Comparison of ENCODE assay signal across 10 mouse cellular contexts in genomic region chr16:32273338-32273737, GRCm38 (mm10). TPM values are rescaled to one million over a fixed set of nuclear protein-coding genes. Genes with fewer than 3 reads are reported as not detected.
A peak's percentile ranks its signal among the peaks of the same experiment; 100 is the strongest.
DNase-seq lines count a peak whose midpoint lies in the region; ATAC-seq and TF ChIP-seq lines count a peak whose summit lies in the region.
"Had no signal": no experiment of that assay in that cellular context is flagged by ENCODE, and none has a peak within 500 bp of the region (broad histone marks: within the 10 kb centered on the region; RNA-seq: fewer than 3 reads in every experiment).

No protein-coding gene starts in this region.

- no peak for ATAC-seq in cerebellum, adult (ENCODE audit: insufficient number of reproducible peaks, low FRiP score, low TSS enrichment)
- ATAC-seq in lung, embryonic 14.5 days (ENCODE audit: insufficient read depth), result no peak

- 49% methylated on average over 9 of the region's 9 CpGs for WGBS in lung, embryonic 14.5 days

- no peak overlapping the region for H3K27ac ChIP-seq in lung, embryonic 14.5 days (ENCODE audit: low read depth)
- H3K27ac ChIP-seq: heart, embryonic 15.5 days; limb, embryonic 12.5 days had no signal

- TF ChIP-seq CTCF in lung, embryonic 14.5 days (IDR thresholded peaks at IDR 0.05; ENCODE audit: low read depth), result peak; percentile 62

- H3K9me3 ChIP-seq in lung, embryonic 14.5 days (ENCODE audit: low read depth, low read length), result no peaks in the 10 kb centered on the region
- H3K9me3 ChIP-seq: heart, embryonic 15.5 days had no signal

- H3K4me3 ChIP-seq in lung, embryonic 14.5 days (ENCODE audit: low read depth, low read length), result no peak overlapping the region
- H3K4me3 ChIP-seq: heart, embryonic 15.5 days; limb, embryonic 12.5 days had no signal

- H3K4me1 ChIP-seq in lung, embryonic 14.5 days (ENCODE audit: insufficient read depth), result no peaks in the 10 kb centered on the region

- H3K9ac ChIP-seq in lung, embryonic 14.5 days, result no peak overlapping the region
- H3K9ac ChIP-seq: heart, embryonic 15.5 days; limb, embryonic 12.5 days had no signal

- no peaks in the 10 kb centered on the region for H3K27me3 ChIP-seq in lung, embryonic 14.5 days (ENCODE audit: insufficient read depth, low read length)
- H3K27me3 ChIP-seq: heart, embryonic 15.5 days; limb, embryonic 12.5 days had no signal

- H3K36me3 ChIP-seq in lung, embryonic 14.5 days (ENCODE audit: insufficient read depth), result no peaks in the 10 kb centered on the region
- H3K36me3 ChIP-seq: heart, embryonic 15.5 days; limb, embryonic 12.5 days had no signal

- H3K4me2 ChIP-seq in lung, embryonic 14.5 days, result no peak overlapping the region
- H3K4me2 ChIP-seq: heart, embryonic 15.5 days; limb, embryonic 12.5 days had no signal

- intact Hi-C loops in gastrocnemius, postnatal 14 days (cut with DNase I; ENCODE audit: low total_unique reads), result no loop called here

- DNase-seq in cerebellum, postnatal 10 days, result peak; percentile 30 to 41
- DNase-seq in lung, embryonic 14.5 days, result peak; percentile 13
- DNase-seq in lung, postnatal 10 days, result no peak
- DNase-seq in c-Kit-positive CD71-positive TER-119-positive erythroid progenitor cells, embryonic 14.5 days (ENCODE audit: low spot score), result peak; percentile 32
- DNase-seq in testis, postnatal 10 days (ENCODE audit: low spot score), result peak; percentile 59
- DNase-seq in right cerebral cortex, adult 2 months (ENCODE audit: low spot score in 2 of 2), result no peak
- no peak for DNase-seq in gastrocnemius, postnatal 14 days

RNA-seq across cellular contexts. Expression of gene Smco1, which starts 2.1 kb away (rescaled TPM):
- polyA plus RNA-seq in lung, embryonic 14.5 days (2014; fragmentation: Nextera tagmentation; extraction: Ambion mirVana), result not detected in 2 replicates
- 10 to 100 TPM; 24.5 to 42.0 TPM for total RNA-seq in gastrocnemius, postnatal 14 days (2021)
- polyA plus RNA-seq: limb, embryonic 12.5 days had no signal

RNA-seq across cellular contexts. Expression of gene Rnf168, which starts 3.9 kb away (rescaled TPM):
- 32.3 and 36.1 TPM in 2 replicates for polyA plus RNA-seq in lung, embryonic 14.5 days (2014; fragmentation: Nextera tagmentation; extraction: Ambion mirVana)
- 10 to 100 TPM; 10.4 to 11.0 TPM for total RNA-seq in gastrocnemius, postnatal 14 days (2021)

RNA-seq across cellular contexts. Expression of gene Wdr53, which starts 26.3 kb away (rescaled TPM):
- polyA plus RNA-seq in lung, embryonic 14.5 days (2014; fragmentation: Nextera tagmentation; extraction: Ambion mirVana), result 17.3 and 20.4 TPM in 2 replicates
- total RNA-seq in gastrocnemius, postnatal 14 days (2021), result 1 to 10 TPM; 5.1 to 5.6 TPM

RNA-seq across cellular contexts. Expression of gene Fbxo45, which starts 26.4 kb away (rescaled TPM):
- 19.9 and 23.9 TPM in 2 replicates for polyA plus RNA-seq in lung, embryonic 14.5 days (2014; fragmentation: Nextera tagmentation; extraction: Ambion mirVana)
- 10 to 100 TPM in 1 of 2 experiments, 1 to 10 TPM in 1; 9.4 to 10.2 TPM for total RNA-seq in gastrocnemius, postnatal 14 days (2021)

RNA-seq across cellular contexts. Expression of gene Ubxn7, which starts 58.7 kb away (rescaled TPM):
- 20.8 and 23.2 TPM in 2 replicates for polyA plus RNA-seq in lung, embryonic 14.5 days (2014; fragmentation: Nextera tagmentation; extraction: Ambion mirVana)
- total RNA-seq in gastrocnemius, postnatal 14 days (2021), result 10 to 100 TPM; 19.5 to 23.0 TPM

Comparison
In these comparisons a context has a peak if more than half of its experiments do, and no peak if none do; other contexts are left out.
1. DNase-seq: peak in cerebellum, postnatal 10 days (2 of 2), lung, embryonic 14.5 days (single experiment), c-Kit-positive CD71-positive TER-119-positive erythroid progenitor cells, embryonic 14.5 days (single experiment) and testis, postnatal 10 days (single experiment); none in lung, postnatal 10 days (single experiment), right cerebral cortex, adult 2 months (0 of 2) and gastrocnemius, postnatal 14 days (single experiment).